Mouse (Mus musculus) stomach, postnatal 0 days (tissue): ENCODE results near the gene Zc3hav1.

ENCODE experiments used
- CTCF ChIP-seq: IDR thresholded peaks from 2 replicates; pipeline ENCODE4 v1.5.1; 2016; ENCODE audit warnings: antibody characterized with exemption, low read depth, mild to moderate bottlenecking, moderate library complexity
- EP300 ChIP-seq: optimal IDR thresholded peaks from 2 replicates; pipeline ENCODE3; 2016; ENCODE audit warnings: antibody characterized with exemption

DNA sequence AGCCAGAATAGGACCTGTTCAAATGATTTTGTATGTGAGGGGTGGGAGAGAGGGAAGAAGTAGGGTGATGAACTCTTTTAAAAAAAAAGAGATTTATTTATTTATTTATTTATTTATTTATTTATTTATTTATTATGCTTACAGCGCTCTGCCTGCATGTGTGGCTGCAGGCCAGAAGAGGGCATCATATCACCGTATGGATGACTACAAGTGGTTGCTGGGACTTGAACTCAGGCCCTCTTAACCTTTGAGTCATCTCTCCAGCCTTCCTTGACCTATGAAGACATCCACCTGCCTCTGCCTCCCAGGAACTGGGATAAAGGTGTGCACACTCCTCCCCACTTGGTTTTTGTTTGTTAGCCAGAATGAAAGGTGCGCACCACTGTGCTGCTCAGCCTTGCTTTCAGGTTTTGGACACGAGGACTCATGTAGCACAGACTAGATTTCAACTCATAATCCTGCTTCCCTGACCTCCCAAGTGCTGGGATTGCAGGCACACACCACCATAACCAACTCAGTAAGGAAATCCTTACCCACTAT is 17.2 kb downstream of the Zc3hav1 start:
- TF ChIP-seq CTCF (peak; percentile 31; the same call in 1 of the 2 replicates), EP300 (no peak)
